Mouse (Mus musculus): ENCODE measurements around the gene Cox19. TPM values are rescaled to one million over a fixed set of nuclear protein-coding genes. Genes with fewer than 3 reads are reported as not detected.

Cox19 gene
- total RNA-seq, 2 experiments from 2014 or later, result 5.3 to 8.8 TPM

DNA sequence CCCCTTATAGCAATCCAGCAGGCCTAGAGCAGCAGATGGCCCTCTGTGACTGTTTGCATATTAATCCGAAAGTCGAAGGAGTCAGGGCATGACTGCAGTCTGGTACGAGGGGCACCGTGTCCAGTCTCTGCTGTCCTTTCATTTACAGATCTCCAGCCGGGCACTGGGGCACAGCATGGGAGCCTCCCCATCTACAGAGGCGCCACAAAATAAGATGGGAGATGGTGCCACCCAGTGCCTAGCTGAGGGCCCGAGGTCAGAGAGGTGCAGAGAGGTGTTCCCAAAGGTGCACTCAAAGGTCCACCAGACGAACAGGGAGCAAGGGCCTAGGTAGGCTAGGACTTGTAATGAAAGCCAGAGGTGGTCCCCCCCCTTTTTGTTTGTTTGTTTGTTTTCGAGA lies 32.0 kb upstream of the Cox19 start:
- no peak for ATAC-seq (replicated peaks; ENCODE audit: low FRiP score, poor library complexity, severe bottlenecking)

DNA sequence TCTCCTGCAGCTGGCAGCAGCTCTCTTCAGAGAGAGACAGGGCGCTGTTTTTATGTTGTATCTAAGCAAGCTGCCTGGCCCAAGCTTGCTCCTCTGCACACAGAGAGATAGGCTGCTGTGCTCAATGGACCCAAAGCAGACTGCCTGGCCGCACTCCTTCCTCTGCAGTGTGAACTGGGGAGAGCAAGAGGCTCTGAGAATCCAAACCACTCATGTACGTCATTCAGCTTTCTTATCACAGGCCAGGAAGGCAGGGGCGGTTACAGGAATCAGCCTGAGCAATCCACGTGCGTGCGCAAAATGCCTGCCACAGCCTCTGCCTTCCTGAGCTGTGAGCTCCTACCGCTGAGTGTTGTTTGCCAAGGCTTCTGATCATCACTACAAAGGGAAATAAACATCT lies 31.5 kb upstream of the Cox19 start:
- ATAC-seq (replicated peaks; ENCODE audit: low FRiP score, poor library complexity, severe bottlenecking), result peak; percentile 58

DNA sequence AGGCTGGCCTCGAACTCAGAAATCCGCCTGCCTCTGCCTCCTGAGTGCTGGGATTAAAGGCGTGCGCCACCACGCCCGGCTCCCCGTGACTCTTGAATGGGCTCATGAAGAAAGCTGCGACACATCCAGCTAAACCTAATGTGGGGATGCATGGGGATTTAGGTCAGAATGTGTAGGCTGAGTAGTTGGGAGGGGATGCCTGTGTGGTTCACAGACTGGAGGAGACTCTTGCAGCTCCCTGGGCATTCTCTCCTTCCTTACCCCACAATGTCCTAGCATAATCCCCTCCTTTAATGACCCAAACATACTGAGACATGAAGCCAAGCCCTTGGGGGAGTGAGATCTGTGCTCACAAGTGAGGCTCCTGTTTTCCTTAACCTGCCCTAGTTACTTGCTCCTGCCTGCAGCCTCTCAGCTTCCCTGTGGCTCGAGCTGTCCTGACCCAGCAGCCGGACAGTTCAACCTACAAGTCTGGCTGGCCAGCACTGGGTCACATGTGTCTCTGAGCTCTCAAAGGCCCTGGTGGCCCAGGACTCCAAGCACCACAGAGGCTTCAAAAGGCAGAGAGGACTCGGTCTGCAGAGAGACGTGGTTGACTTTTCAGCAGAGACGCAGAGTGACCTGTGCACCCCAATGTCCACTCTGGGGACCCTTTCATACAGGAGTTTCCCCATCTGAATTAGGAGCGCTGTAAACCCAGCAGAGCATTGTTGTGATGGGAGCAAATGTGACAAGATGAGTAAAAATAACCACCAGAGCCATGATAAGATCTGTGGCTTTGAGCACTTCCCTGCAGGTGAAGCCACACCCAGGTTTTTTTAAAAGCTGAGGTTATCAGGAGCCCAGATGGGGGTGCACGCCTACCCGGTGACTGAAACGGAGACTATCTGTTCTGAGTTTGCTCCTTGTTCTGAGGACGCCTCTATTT lies 30.6 kb upstream of the Cox19 start:
- peak; percentile 51 for ATAC-seq (replicated peaks; ENCODE audit: low FRiP score, poor library complexity, severe bottlenecking)

DNA sequence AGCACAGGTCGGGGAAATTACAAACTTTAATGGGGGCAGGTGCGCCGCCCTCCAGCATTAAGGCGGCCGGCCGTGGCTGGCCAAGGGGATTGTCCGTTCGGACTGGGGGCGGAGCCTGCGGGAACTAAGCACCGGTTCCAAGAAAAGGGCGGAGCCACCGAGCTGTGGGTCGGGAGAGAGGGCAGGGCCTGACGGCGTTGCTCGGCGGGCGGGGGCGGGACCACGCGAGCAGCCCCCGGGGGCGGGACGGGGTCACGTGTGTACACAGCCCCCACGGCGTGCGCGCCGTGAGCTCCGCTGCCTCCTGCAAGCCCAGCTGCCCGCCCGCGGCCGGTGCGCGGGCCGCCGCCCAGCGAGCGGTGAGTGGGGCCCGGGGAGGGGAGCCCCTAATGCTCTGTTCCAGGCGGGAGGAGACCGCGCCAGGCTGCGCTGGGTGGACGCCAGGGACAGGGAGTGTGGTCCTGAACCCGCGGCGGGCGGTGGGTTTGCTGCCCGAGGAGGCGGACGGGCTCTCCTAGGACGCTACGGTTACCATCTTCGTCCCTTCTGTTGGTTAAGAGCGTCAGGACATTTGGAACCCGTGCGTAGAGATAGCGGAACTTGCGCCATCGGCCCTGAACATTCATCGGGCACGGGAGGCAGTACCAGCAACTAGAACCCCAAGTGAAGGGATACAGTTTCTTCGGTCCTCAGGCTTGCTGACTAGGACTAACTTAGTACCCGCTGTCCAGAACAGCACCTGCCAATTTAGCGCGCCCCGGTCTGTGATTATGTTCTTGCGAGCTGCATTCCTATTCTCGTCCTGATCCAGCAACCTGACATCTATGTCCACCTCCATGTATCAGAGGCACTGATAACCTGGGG lies 29.4 kb upstream of the Cox19 start:
- ATAC-seq (replicated peaks; ENCODE audit: low FRiP score, poor library complexity, severe bottlenecking), result peak; percentile 69

DNA sequence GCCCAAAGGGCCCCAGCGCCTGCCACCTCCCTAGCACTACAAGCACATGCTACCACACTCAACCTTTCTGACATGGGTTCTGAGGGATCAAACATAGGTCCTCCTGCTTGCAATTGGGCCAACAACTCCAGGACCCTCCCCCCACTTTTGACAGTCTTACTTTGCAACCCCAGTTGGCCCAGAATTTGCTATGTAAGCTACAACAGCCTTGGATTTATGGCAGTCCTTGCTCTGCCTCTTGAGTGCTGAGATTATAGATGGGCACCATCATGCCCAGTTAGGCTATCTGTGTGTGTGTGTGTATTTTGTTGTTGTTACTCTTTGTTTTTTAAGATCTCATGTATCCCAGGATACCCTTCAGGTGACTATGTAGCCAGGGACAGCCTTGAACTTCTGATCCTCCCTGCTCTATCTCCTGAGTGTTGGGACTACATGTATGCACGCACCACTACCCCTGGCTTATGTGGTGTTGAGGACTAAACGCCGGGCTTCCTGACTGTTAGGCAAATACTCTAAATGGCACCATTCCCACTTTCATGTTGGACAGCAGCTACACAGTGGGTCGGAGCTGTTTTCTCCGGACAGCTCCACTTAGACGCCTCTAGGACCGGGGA lies 28.7 kb upstream of the Cox19 start:
- ATAC-seq (replicated peaks; ENCODE audit: low FRiP score, poor library complexity, severe bottlenecking), result peak; percentile 8

DNA sequence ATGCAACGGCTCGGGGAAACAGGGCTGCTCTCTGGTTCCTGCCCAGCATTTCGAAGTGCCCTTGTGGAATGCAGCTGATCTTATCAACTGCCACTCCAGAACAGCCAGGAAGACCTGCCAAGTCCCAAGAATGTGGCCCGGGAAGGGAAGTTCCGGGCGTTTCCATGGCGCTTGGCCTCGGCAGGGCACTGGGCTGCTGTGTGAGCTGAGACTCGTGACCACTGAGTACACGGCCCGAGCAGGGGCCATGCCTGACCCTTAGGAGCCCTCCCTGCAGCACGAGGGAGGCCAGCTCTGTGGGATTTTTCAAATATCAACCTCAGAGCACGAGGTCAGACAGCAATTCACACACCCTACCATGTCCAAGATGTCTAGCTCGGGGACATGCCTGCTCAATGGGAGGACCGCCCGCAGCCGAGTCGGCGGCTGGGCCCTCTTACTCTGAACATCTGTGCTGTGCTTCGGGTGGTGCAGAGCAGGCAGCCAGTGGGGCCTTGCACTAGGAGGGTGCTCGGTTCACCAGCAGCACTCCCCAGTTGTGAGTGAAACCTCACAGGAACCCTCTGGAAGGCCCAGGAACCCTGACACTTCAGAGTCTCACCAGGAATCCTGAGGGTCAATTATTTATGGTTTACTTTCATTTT lies 27.9 kb upstream of the Cox19 start:
- no peak for ATAC-seq (replicated peaks; ENCODE audit: low FRiP score, poor library complexity, severe bottlenecking)

DNA sequence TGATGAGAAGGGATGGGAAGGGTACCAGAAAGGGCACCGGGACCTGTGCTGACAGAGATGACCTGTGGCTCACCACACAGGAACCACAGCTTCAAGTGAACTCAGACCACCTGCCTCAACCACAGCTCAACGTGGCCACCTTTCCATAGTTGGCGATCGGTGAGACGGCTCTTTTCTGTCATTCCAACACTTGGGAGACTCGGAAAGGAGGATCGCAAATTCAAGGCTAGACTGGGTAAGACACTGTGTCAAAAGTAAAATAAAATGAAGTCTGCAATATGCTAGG lies 27.0 kb upstream of the Cox19 start:
- no peak for ATAC-seq (replicated peaks; ENCODE audit: low FRiP score, poor library complexity, severe bottlenecking)

DNA sequence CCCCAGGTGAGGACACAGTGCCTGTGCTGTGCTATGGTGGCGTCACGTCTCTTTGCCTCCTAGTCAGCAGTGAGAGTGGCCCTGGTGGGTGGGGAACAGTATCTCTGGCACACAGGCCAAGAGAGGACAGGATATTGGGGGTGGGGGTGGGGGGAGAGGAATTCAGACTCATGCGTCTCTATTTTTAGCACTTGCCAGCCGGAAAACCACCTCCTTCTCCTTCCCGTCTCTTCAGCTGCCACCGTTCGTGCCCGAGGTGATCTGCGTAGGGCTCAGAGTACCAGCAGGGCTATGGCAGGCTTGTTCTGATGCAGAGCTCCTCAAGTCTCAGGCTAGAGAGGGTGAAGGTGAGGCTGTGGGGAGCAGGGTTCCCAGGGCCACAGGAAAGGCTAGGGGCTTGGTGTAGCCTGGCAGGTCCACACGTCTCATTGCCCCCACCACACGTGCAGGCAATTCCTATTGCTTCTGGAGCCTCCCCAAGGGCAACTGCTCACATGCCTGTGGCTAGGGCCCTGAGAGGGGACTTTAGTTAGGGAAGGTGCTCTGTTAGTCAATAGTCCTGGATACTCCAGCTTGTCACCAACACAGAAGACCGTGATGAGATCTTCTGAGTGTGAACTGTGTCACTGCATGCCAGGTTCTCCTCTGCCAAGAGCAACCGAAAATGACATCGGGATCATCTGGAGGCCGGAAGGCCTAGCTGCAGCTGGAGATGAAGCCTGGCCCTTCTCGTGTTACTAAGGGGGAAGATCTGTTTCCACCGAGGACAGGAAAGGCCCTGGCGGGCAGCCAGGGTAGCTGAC lies 26.5 kb upstream of the Cox19 start, which contains the start of gene Gpr146:
TSS of gene Gpr146 (plus strand) at position 230 of the 803 bp plus-strand sequence.
- no peak for ATAC-seq (replicated peaks; ENCODE audit: low FRiP score, poor library complexity, severe bottlenecking)

DNA sequence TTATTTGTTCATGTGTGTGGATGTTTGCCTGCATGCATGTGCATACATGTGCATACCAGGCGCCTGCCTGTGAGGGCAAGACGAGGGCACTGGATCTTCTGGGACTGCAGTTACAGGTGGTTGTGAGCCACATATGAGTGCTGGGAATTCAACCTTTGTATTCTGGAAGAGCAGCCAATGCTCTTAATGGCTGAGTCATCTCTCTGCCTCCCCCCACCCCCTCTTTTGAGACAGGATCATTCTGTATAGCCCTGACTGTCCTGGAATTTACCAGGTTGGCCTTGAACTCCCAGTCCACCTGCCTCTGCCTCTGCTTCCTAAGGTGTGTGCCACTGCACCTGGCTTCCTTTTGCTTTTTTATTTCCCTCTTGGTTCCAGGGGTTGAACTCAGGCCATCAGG lies 23.6 kb upstream of the Cox19 start:
- ATAC-seq (replicated peaks; ENCODE audit: low FRiP score, poor library complexity, severe bottlenecking), result no peak

DNA sequence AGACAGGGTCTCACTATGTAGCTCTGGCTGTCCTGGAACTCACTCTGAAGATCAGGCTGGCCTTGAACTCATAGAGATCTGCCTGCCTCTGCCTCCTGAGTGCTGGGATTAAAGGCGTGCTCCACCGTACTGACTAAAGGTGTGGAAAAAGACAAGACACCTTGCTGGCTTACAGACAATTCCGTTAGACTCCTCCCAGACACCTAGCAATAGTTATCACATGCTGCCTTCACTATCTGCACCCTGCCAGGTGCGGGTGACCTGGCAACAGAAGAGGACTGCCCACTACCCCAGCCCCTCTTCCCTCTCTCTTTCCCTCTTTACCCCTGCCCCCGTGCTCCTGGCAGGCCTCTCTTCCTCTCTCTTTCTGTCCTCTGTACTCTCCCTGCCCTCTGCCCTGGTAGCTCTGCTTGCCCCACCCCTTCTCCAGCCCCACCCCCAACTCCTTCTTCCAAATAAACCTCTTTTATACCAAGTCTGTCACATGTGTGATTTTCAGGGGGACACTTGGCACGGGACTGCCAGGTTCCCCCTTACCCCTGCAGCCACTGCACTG lies 22.7 kb upstream of the Cox19 start:
- ATAC-seq (replicated peaks; ENCODE audit: low FRiP score, poor library complexity, severe bottlenecking), result no peak

DNA sequence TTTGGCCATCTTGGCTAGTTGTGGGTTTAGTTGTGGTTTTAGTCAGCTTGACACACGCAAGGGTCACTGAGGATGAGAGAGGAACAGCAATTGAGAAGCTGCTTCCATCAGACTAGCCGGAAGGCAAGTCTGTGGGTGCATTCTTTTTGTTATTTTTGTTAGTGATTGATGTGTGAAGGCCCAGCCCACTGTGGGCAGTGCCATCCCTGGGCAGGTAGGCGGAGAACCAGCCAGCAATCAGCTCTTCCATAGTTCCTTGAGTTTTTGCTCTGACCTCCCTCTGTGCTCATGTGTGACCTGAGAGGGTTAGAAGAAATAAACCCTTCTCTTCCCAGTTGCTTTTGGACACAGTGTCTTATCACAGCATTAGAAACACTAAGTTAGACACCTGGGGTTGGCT lies 21.9 kb upstream of the Cox19 start:
- ATAC-seq (replicated peaks; ENCODE audit: low FRiP score, poor library complexity, severe bottlenecking), result no peak

DNA sequence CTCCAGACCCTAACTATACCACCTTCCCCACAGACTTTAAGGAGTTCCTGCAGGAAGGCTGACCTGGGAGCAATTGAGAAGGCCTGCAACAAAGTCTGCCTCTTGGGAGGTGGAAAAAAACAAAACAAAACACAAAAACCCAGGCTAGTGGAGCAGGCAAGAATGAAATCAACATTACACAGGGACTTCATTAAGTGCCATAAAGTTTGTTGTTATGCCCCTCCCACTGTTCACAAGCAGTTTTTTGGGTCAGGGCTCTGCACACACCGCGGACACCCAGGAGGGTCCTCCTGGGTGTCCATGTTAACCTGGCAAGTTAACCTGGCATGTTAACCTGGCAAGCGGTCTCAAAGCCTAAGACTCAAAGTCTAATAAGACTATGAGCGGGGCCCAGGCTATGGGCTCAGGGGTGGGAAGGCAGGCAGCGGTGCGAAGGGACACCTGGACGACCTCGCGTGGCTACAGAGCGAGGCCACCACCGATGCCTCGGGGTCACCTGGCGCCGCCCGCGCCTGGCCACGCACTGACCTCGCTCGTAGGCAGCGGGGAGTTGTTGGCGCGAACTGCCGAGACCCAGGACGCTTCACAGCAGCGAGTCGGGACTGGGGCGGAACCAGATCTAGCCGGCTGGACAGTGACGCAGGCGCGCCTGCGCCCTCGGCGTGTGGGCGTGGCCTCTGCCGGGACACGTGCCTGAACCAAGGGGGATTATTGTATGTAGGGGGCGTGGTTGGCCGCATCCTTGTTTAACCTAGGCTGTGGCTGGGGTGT lies 20.6 kb upstream of the Cox19 start:
- peak; percentile 88 for ATAC-seq (replicated peaks; ENCODE audit: low FRiP score, poor library complexity, severe bottlenecking)

DNA sequence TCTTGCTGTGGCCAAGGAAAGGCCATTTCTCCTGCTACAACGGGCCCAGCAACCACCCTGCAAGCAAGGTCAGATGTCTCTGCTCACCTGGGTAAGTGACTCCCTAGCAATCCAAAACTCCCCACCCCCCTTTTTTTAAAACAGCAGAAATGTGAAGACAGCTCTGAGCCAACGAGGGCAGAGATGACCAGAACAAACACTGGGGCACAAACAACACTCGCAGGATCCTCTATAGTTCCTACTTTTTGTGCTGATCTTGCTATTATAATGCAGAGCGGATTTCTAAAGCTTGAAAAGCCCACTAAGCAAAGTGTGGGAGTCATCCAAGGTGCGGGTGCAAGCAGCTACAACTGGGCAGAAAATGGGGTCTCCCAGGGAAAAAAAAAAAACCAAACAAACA lies 19.9 kb upstream of the Cox19 start:
- ATAC-seq (replicated peaks; ENCODE audit: low FRiP score, poor library complexity, severe bottlenecking), result no peak

DNA sequence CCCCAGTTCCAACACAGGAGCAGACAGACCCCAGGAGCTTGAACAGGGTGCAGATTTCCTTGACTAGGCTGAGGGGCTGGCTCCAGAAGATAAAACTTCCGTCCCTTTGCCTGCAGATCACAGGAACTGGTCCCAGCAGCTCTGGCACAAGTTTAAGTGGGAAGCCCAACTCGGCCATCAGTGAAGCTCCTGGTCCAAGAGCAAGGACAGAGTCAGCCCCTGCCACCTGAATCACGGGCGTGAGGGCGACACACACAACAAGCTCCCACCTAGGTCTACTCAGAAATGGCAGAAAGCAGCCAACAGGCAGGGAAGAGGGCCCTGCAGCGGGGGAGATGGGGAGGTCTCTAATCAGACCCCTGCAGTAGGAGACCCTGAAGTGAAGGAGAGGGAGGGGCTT lies 19.1 kb upstream of the Cox19 start:
- no peak for ATAC-seq (replicated peaks; ENCODE audit: low FRiP score, poor library complexity, severe bottlenecking)

DNA sequence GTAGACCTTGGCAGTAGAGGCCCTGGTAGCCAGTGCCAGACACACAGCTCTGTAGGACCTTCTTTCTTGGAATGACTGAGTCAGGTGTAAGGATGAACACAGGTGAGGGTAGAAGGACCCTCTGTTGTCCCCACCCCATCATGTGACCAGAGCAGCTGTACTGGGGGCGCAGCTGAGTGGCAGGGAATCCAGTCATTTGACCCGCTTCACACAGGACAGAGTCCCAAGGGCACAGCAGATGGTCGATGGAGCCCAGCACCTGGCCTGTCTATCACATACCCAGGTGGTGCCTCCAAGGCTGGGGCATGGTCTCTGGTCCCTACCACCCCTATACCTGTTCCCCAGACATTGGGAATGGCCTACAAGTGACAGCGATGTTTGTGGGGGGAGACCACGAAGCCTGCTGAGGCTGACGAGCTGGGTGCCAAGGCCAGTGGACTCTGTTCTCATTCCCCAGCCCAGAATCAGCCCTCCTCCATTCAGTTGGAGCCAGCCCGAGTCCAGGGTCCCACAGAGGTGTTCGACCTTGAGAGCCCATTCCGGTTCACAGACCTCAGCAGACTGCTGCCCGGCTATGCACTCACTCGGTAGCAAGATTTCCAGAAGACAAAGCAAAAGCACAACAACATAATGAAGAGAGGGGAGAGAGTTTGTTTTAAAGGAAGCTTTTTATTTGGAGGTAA lies 17.6 kb upstream of the Cox19 start:
- ATAC-seq (replicated peaks; ENCODE audit: low FRiP score, poor library complexity, severe bottlenecking), result no peak

DNA sequence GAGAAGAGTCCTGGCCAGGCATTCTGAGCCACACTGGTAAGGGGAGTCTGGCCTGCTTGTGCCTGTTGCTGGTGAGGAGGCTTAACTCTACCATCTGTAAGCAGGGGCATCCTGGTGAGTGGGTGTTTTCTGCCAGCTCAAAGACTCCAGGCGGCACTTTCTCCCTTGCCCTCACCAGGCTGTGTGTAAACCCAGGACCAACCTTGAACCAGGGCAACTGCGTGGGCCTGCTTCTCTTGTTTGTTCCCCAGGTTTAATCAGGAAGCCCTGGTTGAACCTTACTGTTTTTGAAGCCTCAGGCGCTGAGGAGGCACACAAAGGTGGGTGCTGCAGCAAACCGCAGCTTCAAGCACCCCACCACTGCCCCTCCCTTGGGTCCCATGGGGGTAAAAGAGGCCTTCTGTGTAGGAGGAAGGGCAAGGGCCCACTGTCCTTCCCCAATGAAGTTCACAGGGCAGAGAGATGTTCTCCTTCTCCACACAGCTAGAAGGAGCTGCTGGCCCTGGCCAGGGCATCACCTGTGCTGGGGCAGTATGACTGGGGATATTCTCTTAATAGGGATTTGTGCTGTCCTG lies 16.8 kb upstream of the Cox19 start:
- ATAC-seq (replicated peaks; ENCODE audit: low FRiP score, poor library complexity, severe bottlenecking), result no peak

DNA sequence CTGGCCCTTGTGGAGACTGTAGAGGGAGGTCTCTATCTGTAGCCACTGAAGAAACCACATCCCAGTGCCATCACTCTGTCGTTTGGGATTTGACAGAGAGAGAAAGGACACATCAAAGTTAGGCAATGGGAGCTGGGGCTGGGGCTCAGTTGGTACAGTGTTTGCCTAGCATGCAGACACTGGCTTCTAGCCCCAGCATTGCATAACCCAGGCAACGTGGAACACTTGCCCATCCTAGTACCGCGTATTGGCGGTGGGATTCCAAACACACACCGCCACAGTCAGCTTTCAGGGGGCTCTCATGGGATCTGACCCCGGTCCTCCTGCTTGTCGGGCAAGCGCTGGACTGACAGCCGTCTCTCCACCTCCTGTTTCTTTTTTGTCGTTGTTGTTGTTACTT lies 15.3 kb upstream of the Cox19 start:
- ATAC-seq (replicated peaks; ENCODE audit: low FRiP score, poor library complexity, severe bottlenecking), result no peak

Measured in erythroid progenitor cell, adult 5-6 weeks (primary cell).